Mouse (Mus musculus) MEL (cell line): ENCODE results near the gene Pbx2. TPM values are rescaled to one million over a fixed set of nuclear protein-coding genes. Genes with fewer than 3 reads are reported as not detected.

Experiments used
- DNase-seq: peaks from one replicate; pipeline ENCODE4 v3.0.0; 2011; ENCODE audit warnings: low read depth, low spot score
- H3K27ac ChIP-seq: 2 replicates; pipeline ENCODE4 v1.5.1; 2012; ENCODE audit warnings: low read depth, mild to moderate bottlenecking, control low read depth, low read length, moderate library complexity; ENCODE audit not compliant: control insufficient read depth
- H3K27me3 ChIP-seq, 2 experiments: fragments of 150-350 bp in 1 of 2; sonication (generic) in 1 of 2; 2 replicates each; pipeline ENCODE4 v1.6.1; 2012; ENCODE audit warnings: low read length in 2 of 2, mild to moderate bottlenecking in 2 of 2, improper control_type of control experiment in 1 of 2, moderate library complexity in 1 of 2; ENCODE audit not compliant: insufficient read depth in 2 of 2, control insufficient read depth in 1 of 2
- H3K36me3 ChIP-seq, 2 experiments: 2 replicates each; pipeline ENCODE4 v1.6.1; 2012 to 2014; ENCODE audit warnings: low read length in 2 of 2, improper control_type of control experiment in 1 of 2, inconsistent platforms in 1 of 2, mild to moderate bottlenecking in 1 of 2; ENCODE audit not compliant: insufficient read depth in 2 of 2, control insufficient read depth in 1 of 2
- H3K4me1 ChIP-seq, 2 experiments: fragments of 150-350 bp in 1 of 2; sonication (generic) in 1 of 2; 2 replicates each; pipeline ENCODE4 v1.6.1; 2012; ENCODE audit warnings: low read length in 2 of 2, improper control_type of control experiment in 1 of 2, mild to moderate bottlenecking in 1 of 2; ENCODE audit not compliant: insufficient read depth in 2 of 2, control insufficient read depth in 1 of 2
- H3K4me3 ChIP-seq, 2 experiments: fragments of 150-350 bp in 1 of 2; sonication (generic) in 1 of 2; 2 replicates each; pipeline ENCODE4 v1.5.1; 2012; ENCODE audit warnings: low read depth in 2 of 2, low read length in 2 of 2, mild to moderate bottlenecking in 2 of 2, moderate library complexity in 2 of 2, control low read depth in 1 of 2, improper control_type of control experiment in 1 of 2; ENCODE audit not compliant: control insufficient read depth in 1 of 2, insufficient read depth in 1 of 2
- H3K79me2 ChIP-seq: 2 replicates; pipeline ENCODE4 v1.6.1; 2012; ENCODE audit warnings: mild to moderate bottlenecking, low read length, moderate library complexity; ENCODE audit not compliant: control insufficient read depth, poor library complexity, insufficient read depth
- H3K9ac ChIP-seq: 2 replicates; pipeline ENCODE4 v1.6.1; 2012; ENCODE audit warnings: low read depth, mild to moderate bottlenecking, control low read depth, low read length, moderate library complexity; ENCODE audit not compliant: control insufficient read depth, poor library complexity, severe bottlenecking
- H3K9me3 ChIP-seq: fragments of 150-350 bp; sonication (generic); replicated peaks from 2 replicates; pipeline ENCODE4 v1.6.1; 2012; ENCODE audit warnings: mild to moderate bottlenecking, low read length, improper control_type of control experiment, moderate library complexity; ENCODE audit not compliant: insufficient read depth
- CHD1 ChIP-seq: IDR thresholded peaks from 2 replicates; pipeline ENCODE4 v1.6.1; 2012; ENCODE audit warnings: low read depth, mild to moderate bottlenecking, inconsistent platforms, low read length, improper control_type of control experiment
- E2F4 ChIP-seq: IDR thresholded peaks from 2 replicates; pipeline ENCODE4 v1.6.1; 2011; ENCODE audit warnings: low read depth, low read length, improper control_type of control experiment, borderline replicate concordance
- ELF1 ChIP-seq: IDR thresholded peaks from 2 replicates; pipeline ENCODE4 v1.6.1; 2014; ENCODE audit warnings: low read depth, mild to moderate bottlenecking, inconsistent platforms, low read length, improper control_type of control experiment, moderate library complexity
- ETS1 ChIP-seq: IDR thresholded peaks from 2 replicates; pipeline ENCODE4 v1.6.1; 2012; ENCODE audit warnings: low read depth, mild to moderate bottlenecking, inconsistent platforms, low read length, improper control_type of control experiment, moderate library complexity
- HCFC1 ChIP-seq: IDR thresholded peaks from 2 replicates; pipeline ENCODE4 v1.6.1; 2012; ENCODE audit warnings: low read depth, mild to moderate bottlenecking, inconsistent platforms, low read length, improper control_type of control experiment, moderate library complexity
- MAFK ChIP-seq: IDR thresholded peaks from 2 replicates; pipeline ENCODE4 v1.6.1; 2011; ENCODE audit warnings: low read depth, mild to moderate bottlenecking, low read length, improper control_type of control experiment, borderline replicate concordance
- MAX ChIP-seq: IDR thresholded peaks from 2 replicates; pipeline ENCODE4 v1.6.1; 2011; ENCODE audit warnings: low read length, improper control_type of control experiment
- MAZ ChIP-seq: IDR thresholded peaks from 2 replicates; pipeline ENCODE4 v1.6.1; 2012; ENCODE audit warnings: low read depth, mild to moderate bottlenecking, inconsistent platforms, low read length, improper control_type of control experiment
- MXI1 ChIP-seq: IDR thresholded peaks from 2 replicates; pipeline ENCODE4 v1.6.1; 2011; ENCODE audit warnings: mild to moderate bottlenecking, low read depth, low read length, improper control_type of control experiment
- MYC ChIP-seq: IDR thresholded peaks from 2 replicates; pipeline ENCODE4 v1.6.1; 2011; ENCODE audit warnings: low read depth, mild to moderate bottlenecking, low read length, improper control_type of control experiment, moderate library complexity
- NELFE ChIP-seq: IDR thresholded peaks from 2 replicates; pipeline ENCODE4 v1.6.1; 2011; ENCODE audit warnings: low read depth, low read length, improper control_type of control experiment
- POLR2A ChIP-seq, 2 experiments: IDR thresholded peaks; 2 replicates each; pipeline ENCODE4 v1.6.1; 2011 to 2012; ENCODE audit warnings: low read length in 2 of 2, mild to moderate bottlenecking in 2 of 2, control low read depth in 1 of 2, improper control_type of control experiment in 1 of 2, low read depth in 1 of 2, moderate library complexity in 1 of 2; ENCODE audit not compliant: control insufficient read depth in 1 of 2, insufficient read depth in 1 of 2, poor library complexity in 1 of 2
- POLR2AphosphoS5 ChIP-seq: IDR thresholded peaks from 2 replicates; pipeline ENCODE4 v1.6.1; 2012; ENCODE audit warnings: low read depth, borderline replicate concordance, mild to moderate bottlenecking, inconsistent platforms, low read length, moderate library complexity, mixed read lengths
- RAD21 ChIP-seq: IDR thresholded peaks from 2 replicates; pipeline ENCODE4 v1.6.1; 2011; ENCODE audit warnings: mild to moderate bottlenecking, low read depth, low read length, improper control_type of control experiment
- RCOR1 ChIP-seq: IDR thresholded peaks from 2 replicates; pipeline ENCODE4 v1.6.1; 2012; ENCODE audit warnings: low read depth, mild to moderate bottlenecking, inconsistent platforms, low read length, improper control_type of control experiment
- SIN3A ChIP-seq: IDR thresholded peaks from 2 replicates; pipeline ENCODE4 v1.6.1; 2012; ENCODE audit warnings: low read length, improper control_type of control experiment, inconsistent platforms
- TBP ChIP-seq: IDR thresholded peaks from 2 replicates; pipeline ENCODE4 v1.8.0; 2011; ENCODE audit warnings: low read depth, low read length, improper control_type of control experiment
- TCF12 ChIP-seq: IDR thresholded peaks from 2 replicates; pipeline ENCODE4 v1.6.1; 2014; ENCODE audit warnings: low read depth, mild to moderate bottlenecking, inconsistent platforms, low read length, improper control_type of control experiment, moderate library complexity
- UBTF ChIP-seq: IDR thresholded peaks from 2 replicates; pipeline ENCODE4 v1.6.1; 2012; ENCODE audit warnings: low read depth, mild to moderate bottlenecking, inconsistent platforms, low read length, improper control_type of control experiment, moderate library complexity, borderline replicate concordance; ENCODE audit not compliant: insufficient read depth
- USF1 ChIP-seq: IDR thresholded peaks from 2 replicates; pipeline ENCODE4 v1.6.1; 2014; ENCODE audit warnings: low read depth, mild to moderate bottlenecking, inconsistent platforms, low read length, improper control_type of control experiment, moderate library complexity
- USF2 ChIP-seq, 2 experiments: IDR thresholded peaks; 2 replicates each; pipeline ENCODE4 v1.6.1; 2011 to 2012; ENCODE audit warnings: improper control_type of control experiment in 2 of 2, low read length in 2 of 2, borderline replicate concordance in 1 of 2, inconsistent platforms in 1 of 2, low read depth in 1 of 2, mild to moderate bottlenecking in 1 of 2; ENCODE audit not compliant: insufficient read depth in 1 of 2
- ZKSCAN1 ChIP-seq: IDR thresholded peaks from 2 replicates; pipeline ENCODE4 v1.6.1; 2012; ENCODE audit warnings: low read depth, mild to moderate bottlenecking, inconsistent platforms, low read length, improper control_type of control experiment, moderate library complexity
- ZMIZ1 ChIP-seq: IDR thresholded peaks from 2 replicates; pipeline ENCODE4 v1.6.1; 2012; ENCODE audit warnings: low read depth, mild to moderate bottlenecking, inconsistent platforms, low read length, improper control_type of control experiment, moderate library complexity
- polyA plus RNA-seq, 2 experiments: library from polyadenylated mRNA; stranded (reverse) in 1 of 2; unstranded in 1 of 2; fragments of >175 nt in 1 of 2; fragments of >200 nt in 1 of 2; gene quantifications; 2 replicates each; pipeline versions ENCODE4 v1.2.1 to v1.2.4; 2012; ENCODE audit warnings: low replicate concordance in 2 of 2, low read depth in 1 of 2; ENCODE audit not compliant: insufficient read length in 2 of 2, insufficient read depth in 1 of 2, missing spikeins in 1 of 2
- total RNA-seq: library from RNA; depleted of rRNA; stranded (reverse); fragments of 300-350 nt; gene quantifications from 2 replicates; pipeline ENCODE4 v1.2.3, GENCODE M21; 2012

The Pbx2 gene
- total and polyA plus RNA-seq, 3 experiments = 40.3 to 76.7 TPM; not detected in 1

DNA sequence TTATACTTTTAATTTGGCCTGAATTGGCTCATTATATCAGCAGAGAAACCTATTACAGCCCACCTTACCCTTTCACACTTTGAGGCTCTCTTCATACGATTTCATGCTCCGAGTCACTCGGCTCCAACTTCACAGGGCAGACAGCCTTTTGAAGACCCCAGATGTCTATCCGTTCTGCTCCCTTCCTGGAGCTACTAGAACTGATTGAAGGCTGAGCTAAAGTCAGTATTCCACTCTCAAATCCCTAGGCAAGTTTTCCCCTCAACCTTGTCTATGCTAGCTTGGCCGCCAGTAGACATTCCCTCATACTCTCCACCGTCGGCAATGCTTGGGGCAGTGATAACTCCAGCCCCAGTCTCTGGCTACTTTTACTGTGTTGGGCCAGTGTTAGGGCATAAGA, 1.9 kb upstream of the Pbx2 start:
- TF ChIP-seq MXI1 (no peak), MAFK (no peak), MYC (no peak), USF1 (no peak), TCF12 (no peak), E2F4 (no peak), POLR2AphosphoS5 (no peak), RAD21 (no peak), CHD1 (no peak)
- peaks cover 0 to 27% of the 10 kb centered on the region in 2 experiments; a peak in 2 of 4 replicates for H3K36me3 ChIP-seq
- H3K79me2 ChIP-seq = peaks cover 16% of the 10 kb centered on the region
- no peak for DNase-seq
- peak overlapping the region; percentile 51 for H3K9ac ChIP-seq
- peaks cover 11 to 40% of the 10 kb centered on the region in 2 experiments for H3K4me1 ChIP-seq
- H3K4me3 ChIP-seq = peak overlapping the region; percentile 12 to 25
- no peaks in the 10 kb centered on the region for H3K27me3 ChIP-seq
- peak overlapping the region; percentile 37 for H3K27ac ChIP-seq
- no peaks in the 10 kb centered on the region for H3K9me3 ChIP-seq

DNA sequence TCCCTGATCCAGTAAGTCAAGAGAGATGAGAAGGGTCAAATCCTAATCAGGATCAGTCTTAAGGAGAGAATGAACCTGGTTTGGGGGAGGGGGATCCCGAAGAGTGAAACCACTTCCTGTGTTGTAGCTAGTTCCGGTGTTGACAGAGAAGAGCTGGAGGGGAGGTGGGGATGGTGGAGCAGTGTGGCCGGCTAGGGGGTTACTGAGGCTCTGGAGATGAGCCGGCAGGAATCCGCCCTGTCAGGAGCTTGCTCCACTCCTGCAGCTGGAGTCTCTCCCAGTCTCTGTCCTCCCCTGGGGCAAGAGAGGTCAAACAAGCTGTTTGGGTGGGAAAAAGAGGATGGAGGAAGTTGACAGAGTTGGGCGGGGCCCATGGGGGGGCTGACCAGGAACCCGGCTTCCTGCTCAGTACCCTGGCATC, 1.4 kb upstream of the Pbx2 start, which contains the start of gene Gpsm3:
Gene Gpsm3 (plus strand): TSS at position 126 of the 421 bp plus-strand sequence.
- no peaks in the 10 kb centered on the region for H3K9me3 ChIP-seq
- peaks cover 0 to 27% of the 10 kb centered on the region in 2 experiments; a peak in 2 of 4 replicates for H3K36me3 ChIP-seq
- peak; percentile 24; the same call in 1 of the 2 replicates for TF ChIP-seq ETS1
- TF ChIP-seq UBTF = no peak
- TF ChIP-seq POLR2A (IDR thresholded peaks at IDR 0.05; ENCODE audit: control insufficient read depth in 1 of 2, insufficient read depth in 1 of 2, low read depth in 1 of 2, low read length in 2 of 2, poor library complexity in 1 of 2) = peak; percentile 15 to 51; a peak in 1 of 4 replicates
- 0 out of 2 replicates have a peak, but pooled peaks have one; percentile 11 for TF ChIP-seq MAX
- no peak for TF ChIP-seq ZKSCAN1
- peak; percentile 31; the same call in 1 of the 2 replicates for TF ChIP-seq NELFE
- TF ChIP-seq ELF1 = peak; percentile 47
- TF ChIP-seq MAZ = peak; percentile 86
- TF ChIP-seq TBP = peak; percentile 53; the same call in 1 of the 2 replicates
- TF ChIP-seq HCFC1 = peak; percentile 69
- no peak for TF ChIP-seq CHD1
- no peak for TF ChIP-seq MXI1
- peak; percentile 57 for TF ChIP-seq SIN3A
- TF ChIP-seq E2F4 = no peak
- no peak for TF ChIP-seq MYC
- no peak for TF ChIP-seq RCOR1
- TF ChIP-seq USF2 (IDR thresholded peaks at IDR 0.05; ENCODE audit: borderline replicate concordance in 1 of 2, insufficient read depth in 1 of 2, low read depth in 1 of 2, low read length in 2 of 2) = no peak
- TF ChIP-seq ZMIZ1 = 0 out of 2 replicates have a peak, but pooled peaks have one; percentile 29
- no peak for TF ChIP-seq TCF12
- peak; percentile 71 for DNase-seq
- H3K4me1 ChIP-seq = peaks cover 11 to 40% of the 10 kb centered on the region in 2 experiments
- peak within 1 kb of the TSS; percentile 89 for H3K9ac ChIP-seq
- H3K27ac ChIP-seq = peak within 1 kb of the TSS; percentile 41
- no peaks in the 10 kb centered on the region for H3K27me3 ChIP-seq
- H3K4me3 ChIP-seq = peak within 1 kb of the TSS; percentile 31 to 78
- H3K79me2 ChIP-seq = peaks cover 16% of the 10 kb centered on the region
